Mouse (Mus musculus) left cerebral cortex, postnatal 4 days (tissue): ENCODE data around the gene Rpl37. TPM values are rescaled to one million over a fixed set of nuclear protein-coding genes. Genes with fewer than 3 reads are reported as not detected.

Source experiments
- DNase-seq: peaks from one replicate; pipeline ENCODE4 v3.0.0-alpha.2; 2022
- intact Hi-C: fragments of 180-260 bp; cut with DNase I; formaldehyde crosslinking; loops from one replicate; pipeline ENCODE4 v1.15.1; 2025
- total RNA-seq, 2 experiments: library from RNA; stranded (reverse); gene quantifications; 2 replicates each; pipeline ENCODE4 v1.2.3; 2021

Rpl37 gene
- total RNA-seq, 2 experiments from 2014 or later: 301 to 319 TPM

GRCm38 (mm10) chr15:5149187-5149586 lies 32.7 kb downstream of the Rpl37 start:
- DNase-seq: no peak
- intact Hi-C loops: no loop called here

DNA sequence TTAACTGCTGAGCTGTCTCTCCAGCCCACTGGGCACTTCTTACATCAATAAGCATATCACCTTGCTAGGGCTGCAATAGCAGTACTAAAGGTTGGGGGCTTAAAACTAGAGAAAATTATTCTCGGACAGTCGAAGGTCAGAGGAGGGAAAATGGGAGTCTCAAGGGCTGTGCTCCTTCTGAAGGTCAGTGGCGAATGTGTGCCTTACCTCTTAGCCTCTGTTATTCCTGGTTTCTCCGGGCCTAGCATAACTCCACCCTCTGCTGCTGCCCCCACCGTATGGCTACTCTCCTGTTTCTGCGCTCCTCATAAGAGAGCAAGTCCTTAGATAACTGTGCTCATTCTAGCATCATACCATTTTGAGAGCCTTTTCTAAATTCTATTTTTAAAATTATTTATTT lies 35.7 kb downstream of the Rpl37 start:
- no peak for DNase-seq
- intact Hi-C loops: no loop called here

DNA sequence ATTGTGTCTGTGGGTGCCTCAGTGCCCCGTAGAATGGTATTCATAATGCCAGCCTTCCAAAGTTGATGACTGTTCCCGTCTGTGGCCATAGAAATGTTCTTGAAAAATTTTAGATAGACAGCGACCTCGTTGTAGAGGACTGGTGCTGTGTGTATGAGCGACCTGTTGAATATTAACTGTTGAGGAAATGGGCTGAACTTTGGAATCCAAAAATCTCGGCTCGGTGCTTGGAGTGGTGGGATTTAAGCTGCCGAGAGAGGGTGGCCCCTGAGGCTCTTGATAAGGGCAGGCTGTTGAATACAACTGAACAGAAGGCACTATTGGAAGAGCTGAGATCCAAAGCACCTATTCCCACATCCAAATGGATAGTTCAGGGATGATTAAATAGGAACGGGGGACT lies 38.2 kb downstream of the Rpl37 start:
- DNase-seq: no peak
- intact Hi-C loops: no loop called here

GRCm38 (mm10) chr15:5155093-5155492 lies 38.6 kb downstream of the Rpl37 start:
- no peak for DNase-seq
- intact Hi-C loops: no loop called here

GRCm38 (mm10) chr15:5156355-5156754 lies 39.9 kb downstream of the Rpl37 start:
- no peak for DNase-seq
- intact Hi-C loops: no loop called here

DNA sequence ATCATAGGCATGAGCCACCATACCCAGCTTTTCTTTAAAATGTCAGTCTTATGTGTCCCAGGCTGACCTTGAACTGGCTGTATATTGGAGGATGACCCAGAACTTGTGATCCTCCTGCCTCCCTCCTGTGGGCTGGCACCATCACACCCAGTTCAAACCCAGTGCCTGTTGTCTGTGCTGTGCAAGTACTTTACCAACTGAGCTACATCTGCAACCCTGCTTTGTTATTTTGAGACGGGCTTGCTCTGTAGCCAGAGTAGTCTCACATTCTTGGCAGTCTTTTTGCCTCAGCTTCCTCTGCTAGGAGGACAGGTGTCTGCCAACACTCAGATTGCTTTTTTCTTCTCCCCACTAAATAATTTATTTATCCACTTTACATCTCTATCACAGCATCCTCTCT lies 40.9 kb downstream of the Rpl37 start:
- no peak for DNase-seq
- intact Hi-C loops: no loop called here

DNA sequence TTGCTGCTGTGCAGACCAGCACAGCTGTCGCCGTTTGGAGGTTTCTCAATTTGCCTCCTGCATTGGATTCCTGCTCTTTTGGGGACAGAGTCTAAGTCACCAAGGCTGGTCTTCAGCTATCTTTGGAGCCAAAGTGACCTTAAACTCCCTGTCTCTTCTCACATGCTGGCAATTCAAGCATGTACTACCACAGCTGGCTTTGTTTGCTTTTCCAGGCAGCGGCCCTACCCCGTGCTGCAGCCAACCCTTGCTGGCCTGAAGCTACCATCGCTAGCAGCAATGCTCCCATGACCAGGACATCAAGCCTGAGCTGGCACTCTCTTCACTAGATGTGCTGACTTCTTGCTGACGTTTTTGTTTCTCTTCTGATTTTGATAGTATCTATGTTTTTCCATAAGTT lies 42.4 kb downstream of the Rpl37 start:
- no peak for DNase-seq
- intact Hi-C loops: no loop called here

GRCm38 (mm10) chr15:5165121-5165773 lies 48.8 kb downstream of the Rpl37 start:
- intact Hi-C loops: no loop called here
- DNase-seq: no peak

Other genes starting within 250 kb of the Rpl37 start
- under 1 TPM in 1 of 2 experiments, not detected in 1; 0.26 TPM for gene Mroh2b, start 217.9 kb upstream of the Rpl37 start, total RNA-seq
- under 1 TPM; 0.22 to 0.46 TPM for gene C7, start 52.9 kb upstream of the Rpl37 start, total RNA-seq
- gene Card6, start 8.1 kb upstream of the Rpl37 start, total RNA-seq: 1 to 10 TPM in 1 of 2 experiments, under 1 TPM in 1; 0.88 to 1.7 TPM
- gene Prkaa1, start 27.2 kb downstream of the Rpl37 start, total RNA-seq: 10 to 100 TPM; 20.1 to 20.3 TPM
- gene Ttc33, start 68.9 kb downstream of the Rpl37 start, total RNA-seq: 10 to 100 TPM; 38.9 to 39.9 TPM
- gene Ptger4, start 127.5 kb downstream of the Rpl37 start, total RNA-seq: 1 to 10 TPM; 2.8 to 3.4 TPM